Mouse (Mus musculus) forebrain, embryonic 13.5 days (tissue): ENCODE measurements around the gene Zfp759. TPM values are rescaled to one million over a fixed set of nuclear protein-coding genes. Genes with fewer than 3 reads are reported as not detected.
"Not testable (repeated sequence)": the region's sequence is repeated elsewhere in the genome, so short reads cannot be mapped to it uniquely, and the experiment has no call there.

Source experiments
- ATAC-seq: fragments of 200-750 bp; cut with Nextera tagmentation; 2 replicates; pipeline ENCODE4 v1.8.0; 2017
- H3K27ac ChIP-seq: fragments of 300-500 bp; sonication (generic); 2 replicates; pipeline ENCODE4 v1.5.1; 2015; ENCODE audit warnings: inconsistent platforms, mild to moderate bottlenecking, moderate library complexity
- H3K27me3 ChIP-seq: fragments of 300-500 bp; sonication (generic); 2 replicates; pipeline ENCODE4 v1.6.1; 2015; ENCODE audit warnings: mild to moderate bottlenecking, inconsistent platforms
- H3K36me3 ChIP-seq: fragments of 300-500 bp; sonication (generic); 2 replicates; pipeline ENCODE4 v1.6.1; 2015; ENCODE audit warnings: mild to moderate bottlenecking, inconsistent platforms; ENCODE audit not compliant: poor library complexity, severe bottlenecking
- H3K4me1 ChIP-seq: fragments of 300-500 bp; sonication (generic); 2 replicates; pipeline ENCODE4 v1.6.1; 2015; ENCODE audit warnings: inconsistent platforms
- H3K4me2 ChIP-seq: fragments of 300-500 bp; sonication (generic); 2 replicates; pipeline ENCODE4 v1.6.1; 2015; ENCODE audit warnings: inconsistent platforms, mild to moderate bottlenecking, moderate library complexity
- H3K4me3 ChIP-seq: fragments of 300-500 bp; sonication (generic); 2 replicates; pipeline ENCODE4 v1.5.1; 2015; ENCODE audit warnings: mild to moderate bottlenecking, inconsistent platforms
- H3K9ac ChIP-seq: fragments of 300-500 bp; sonication (generic); 2 replicates; pipeline ENCODE4 v1.6.1; 2015; ENCODE audit warnings: mild to moderate bottlenecking, inconsistent platforms
- H3K9me3 ChIP-seq: fragments of 300-500 bp; sonication (generic); replicated peaks from 2 replicates; pipeline ENCODE4 v1.6.1; 2016; ENCODE audit warnings: inconsistent platforms
- WGBS: fragments of 180-500 bp; shearing (Covaris S2); methylation state at CpG from one replicate; pipeline ENCODE4 v1.1.7; 2015; 5-methylcytosine and 5-hydroxymethylcytosine counted together
- polyA plus RNA-seq: library from polyadenylated mRNA; unstranded; fragments of >200 nt; fragmentation: Nextera tagmentation; extraction: Ambion mirVana; gene quantifications from 2 replicates; pipeline ENCODE4 v1.2.1, GENCODE M21; 2015

The Zfp759 gene
- polyA plus RNA-seq, 1 experiment from 2014 or later = 2.6 TPM

DNA sequence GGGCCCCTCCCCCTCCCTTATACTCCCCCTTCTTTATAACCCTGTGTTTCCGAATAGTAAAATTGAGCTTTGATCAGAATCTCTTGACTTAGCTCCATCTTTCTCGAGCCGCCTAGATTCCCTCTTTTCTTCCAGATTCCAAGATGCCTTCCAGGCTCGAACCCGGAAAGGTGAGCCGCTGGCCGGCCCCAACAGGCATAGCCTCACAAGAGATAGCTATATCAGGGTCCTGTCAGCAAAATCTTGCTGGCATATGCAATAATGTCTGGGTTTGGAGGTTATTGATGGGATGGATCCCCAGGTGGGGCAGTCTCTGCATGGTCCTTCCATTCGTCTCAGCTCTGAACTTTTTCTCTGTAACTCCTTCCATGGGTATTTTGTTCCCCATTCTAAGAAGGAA lies 5.3 kb upstream of the Zfp759 start, which contains the start of gene Rslcan18:
TSS of gene Rslcan18 (minus strand) at position 101 of the 400 bp plus-strand sequence.
- H3K27ac ChIP-seq = not testable (repeated sequence)

DNA sequence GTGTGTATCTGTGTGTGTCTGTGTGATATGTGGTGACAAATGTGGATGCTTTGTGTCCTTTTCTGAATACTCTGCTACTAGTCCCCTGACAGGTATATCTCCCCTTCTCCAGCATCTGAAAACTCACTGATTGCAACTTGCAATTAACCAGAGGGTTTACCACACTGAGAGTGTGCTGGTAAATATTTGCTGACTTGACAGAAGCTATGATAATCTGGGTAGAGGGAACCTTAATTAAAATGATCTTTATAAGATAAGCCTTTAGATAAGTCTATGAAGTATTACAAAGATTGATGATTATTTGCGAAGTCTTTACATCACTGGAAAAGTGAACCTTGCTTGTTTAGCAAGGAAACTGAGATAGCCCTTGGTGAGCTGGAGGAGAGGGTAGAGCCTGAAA lies 3.0 kb downstream of the Zfp759 start:
- no peak for ATAC-seq
- peaks cover 7% of the 10 kb centered on the region for H3K4me1 ChIP-seq
- H3K36me3 ChIP-seq = no peaks in the 10 kb centered on the region
- WGBS = 96% methylated on average over 1 of the region's 1 CpGs
- H3K27me3 ChIP-seq = no peaks in the 10 kb centered on the region
- H3K9ac ChIP-seq = no peak overlapping the region
- no peak overlapping the region for H3K4me3 ChIP-seq
- no peak overlapping the region for H3K4me2 ChIP-seq
- H3K9me3 ChIP-seq = no peaks in the 10 kb centered on the region
- no peak overlapping the region for H3K27ac ChIP-seq

More for the DNA sequence above, 5.3 kb upstream of the Zfp759 start, which contains the start of gene Rslcan18:
- 90% methylated on average over 8 of the region's 8 CpGs for WGBS
- not testable (repeated sequence) for H3K4me1 ChIP-seq, H3K4me2 ChIP-seq, H3K36me3 ChIP-seq, H3K9ac ChIP-seq, ATAC-seq, H3K9me3 ChIP-seq, H3K27me3 ChIP-seq, H3K4me3 ChIP-seq

DNA sequence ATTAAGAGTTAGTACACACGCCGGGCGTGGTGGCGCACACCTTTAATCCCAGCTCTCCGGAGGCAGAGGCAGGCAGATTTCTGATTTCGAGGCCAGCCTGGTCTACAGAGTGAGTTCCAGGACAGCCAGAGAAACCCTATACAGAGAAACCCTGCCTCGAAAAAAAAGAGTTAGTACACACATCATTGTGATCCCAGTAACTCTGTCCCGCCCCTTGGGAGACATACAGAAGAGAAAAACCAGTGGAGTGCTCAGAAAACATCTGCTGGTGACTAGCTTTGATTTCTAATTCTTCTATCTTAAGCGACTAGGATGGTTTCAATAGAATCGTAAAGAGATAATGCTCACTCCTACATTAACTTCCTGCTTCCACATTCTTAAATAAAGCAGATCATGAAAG lies 6.0 kb downstream of the Zfp759 start:
- H3K27ac ChIP-seq, H3K9me3 ChIP-seq: not testable (repeated sequence)
- H3K4me2 ChIP-seq = peak overlapping the region; percentile 75

DNA sequence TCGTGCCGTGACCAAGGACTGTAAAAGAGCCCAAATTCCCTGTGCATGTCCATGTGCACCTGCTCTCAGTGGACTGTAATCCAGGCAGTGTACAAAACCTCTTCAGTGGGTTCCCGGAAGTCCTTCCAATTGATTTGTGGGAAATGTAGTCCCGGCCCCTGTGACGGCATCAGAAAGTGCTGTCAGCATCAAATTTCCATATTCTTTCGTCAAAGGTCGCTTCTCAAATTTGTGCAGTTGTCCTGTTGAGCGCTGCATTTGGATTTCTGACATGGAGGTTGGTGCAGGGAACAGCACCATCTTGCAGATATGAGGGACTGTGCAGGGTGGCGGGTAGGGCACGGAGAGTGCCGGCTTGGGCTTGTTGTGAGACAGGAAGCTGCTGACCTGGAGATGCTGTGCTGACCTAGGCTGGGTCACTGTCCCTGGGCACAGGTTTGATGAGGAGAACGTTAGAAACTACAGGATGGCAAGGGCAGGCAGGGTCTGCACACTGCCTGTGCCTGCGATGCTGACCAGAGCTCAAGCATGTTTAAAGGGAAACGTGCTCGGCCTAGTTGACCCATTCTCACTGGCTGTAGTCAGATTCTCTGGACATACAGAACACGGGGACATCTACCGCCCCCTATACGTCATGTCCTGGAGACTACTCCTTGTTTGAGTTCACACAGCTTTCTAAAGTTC lies 6.7 kb downstream of the Zfp759 start:
- peak overlapping the region; percentile 81 for H3K9ac ChIP-seq
- under 1% methylated on average over 18 of the region's 18 CpGs for WGBS
- H3K4me3 ChIP-seq = peak overlapping the region; percentile 69
- peak overlapping the region; percentile 40; the same call in 1 of the 2 replicates for H3K27ac ChIP-seq
- no peaks in the 10 kb centered on the region for H3K36me3 ChIP-seq
- H3K9me3 ChIP-seq = no peaks in the 10 kb centered on the region
- peak; percentile 98 for ATAC-seq
- H3K4me1 ChIP-seq = peaks cover 7% of the 10 kb centered on the region
- peak overlapping the region; percentile 75 for H3K4me2 ChIP-seq
- no peaks in the 10 kb centered on the region for H3K27me3 ChIP-seq

More for the DNA sequence above, 6.0 kb downstream of the Zfp759 start:
- peak overlapping the region; percentile 69; the same call in 1 of the 2 replicates for H3K4me3 ChIP-seq
- H3K4me1 ChIP-seq, H3K36me3 ChIP-seq, H3K27me3 ChIP-seq, H3K9ac ChIP-seq: not testable (repeated sequence)
- peak; percentile 34 for ATAC-seq
- WGBS = 81% methylated on average over 10 of the region's 10 CpGs

DNA sequence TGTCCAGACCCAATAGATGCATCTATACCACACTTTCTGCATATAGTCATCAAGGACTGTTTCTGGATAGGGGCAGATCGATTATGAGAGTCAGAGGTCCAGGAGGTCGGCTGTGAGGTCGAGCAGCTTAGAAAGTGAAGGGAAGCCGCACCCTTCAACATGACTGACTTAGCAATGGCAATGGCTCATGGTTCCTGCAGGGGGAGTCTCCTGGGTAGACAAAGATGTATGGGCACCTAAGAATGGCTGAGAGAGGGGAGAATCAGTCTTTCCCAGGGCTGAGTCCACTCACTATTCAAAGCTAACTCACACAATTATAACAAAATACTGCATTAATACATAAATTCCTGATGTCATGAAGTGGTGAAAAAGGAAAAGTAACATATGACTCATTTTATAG lies 44.7 kb downstream of the Zfp759 start:
- H3K4me1 ChIP-seq, H3K4me2 ChIP-seq, H3K4me3 ChIP-seq, H3K27me3 ChIP-seq, H3K36me3 ChIP-seq, H3K9ac ChIP-seq, H3K27ac ChIP-seq, H3K9me3 ChIP-seq, ATAC-seq: not testable (repeated sequence)
- 70% methylated on average over 4 of the region's 4 CpGs for WGBS

DNA sequence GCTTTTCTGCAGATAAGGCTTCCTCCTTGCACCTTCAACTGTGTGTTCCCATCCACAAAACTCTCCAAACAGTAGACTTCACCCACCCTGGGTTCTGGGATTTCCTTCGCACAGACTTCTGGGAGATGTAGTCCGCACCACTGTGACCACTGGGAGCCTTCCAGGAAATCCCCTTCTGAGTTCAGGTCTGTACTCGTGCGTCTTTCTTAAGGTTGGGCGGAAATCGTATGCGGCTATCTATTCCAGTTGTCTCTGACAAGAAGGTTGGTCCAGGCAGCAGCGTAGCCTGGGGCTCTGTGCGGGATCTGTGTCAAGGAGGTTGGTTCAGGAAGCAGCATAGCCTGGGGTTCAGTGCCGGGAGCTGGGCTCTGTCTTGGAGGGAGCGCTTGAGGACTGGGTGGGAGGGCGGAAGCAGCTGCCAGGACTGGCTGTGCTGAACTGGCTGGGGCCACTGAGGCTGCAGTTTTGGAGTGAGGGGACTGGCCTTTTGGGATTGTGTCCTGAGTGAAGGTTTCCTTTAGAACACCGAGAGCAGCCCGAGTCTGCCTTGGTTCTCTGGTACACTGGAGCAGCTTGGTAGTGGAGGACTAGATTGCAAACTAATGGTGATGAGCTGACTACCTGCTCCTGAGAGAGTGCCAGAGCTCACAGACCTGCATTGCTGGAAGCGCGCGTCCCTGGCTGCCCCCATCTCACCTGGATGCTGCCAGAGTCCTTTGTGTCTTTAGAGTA lies 51.7 kb downstream of the Zfp759 start, which contains the start of gene Rsl1:
TSS of gene Rsl1 (plus strand) at position 192 of the 732 bp plus-strand sequence.
- 2% methylated on average over 17 of the region's 17 CpGs for WGBS
- H3K36me3 ChIP-seq, H3K4me1 ChIP-seq, H3K27me3 ChIP-seq, H3K27ac ChIP-seq, H3K9me3 ChIP-seq: not testable (repeated sequence)
- peak within 1 kb of the TSS; percentile 66 for H3K4me2 ChIP-seq
- peak within 1 kb of the TSS; percentile 73 for H3K9ac ChIP-seq
- ATAC-seq = peak; percentile 98
- peak within 1 kb of the TSS; percentile 68 for H3K4me3 ChIP-seq

DNA sequence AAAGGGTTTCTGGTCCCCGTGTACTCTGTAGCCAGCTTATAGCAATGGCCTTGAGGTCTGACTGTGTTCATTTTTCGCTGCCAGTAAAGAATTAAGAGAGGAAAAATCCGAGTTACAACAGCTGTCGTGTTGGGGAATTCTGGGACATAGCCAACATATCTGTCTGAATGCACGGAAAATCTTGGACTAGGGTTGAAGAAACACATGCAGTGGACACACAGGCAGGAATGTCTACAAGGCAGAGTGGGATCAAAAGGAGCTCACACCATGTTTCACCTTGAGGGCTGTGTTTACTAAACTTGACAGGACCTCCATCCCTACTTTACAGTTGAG lies 52.2 kb downstream of the Zfp759 start:
- Histone ChIP-seq H3K4me2 (peak overlapping the region; percentile 66), H3K27me3 (no peaks in the 10 kb centered on the region), H3K4me1 (peaks cover 3% of the 10 kb centered on the region; the same call in 1 of the 2 replicates), H3K9me3 (no peaks in the 10 kb centered on the region), H3K4me3 (peak overlapping the region; percentile 68), H3K27ac (no peak overlapping the region), H3K36me3 (no peaks in the 10 kb centered on the region), H3K9ac (peak overlapping the region; percentile 73; the same call in 1 of the 2 replicates)
- no peak for ATAC-seq
- WGBS = 29% methylated on average over 5 of the region's 5 CpGs

Other genes starting within 250 kb of the Zfp759 start
- gene Gm10767, start 216.7 kb upstream of the Zfp759 start, polyA plus RNA-seq = 1.5 and 2.2 TPM in 2 replicates
- 5.6 and 6.8 TPM in 2 replicates for gene Zfp712, start 60.5 kb upstream of the Zfp759 start, polyA plus RNA-seq
- 9.0 TPM in 2 replicates for gene Zfp708, start 23.7 kb upstream of the Zfp759 start, polyA plus RNA-seq
- 2.3 TPM in 2 replicates for gene Gm28557, start 13.1 kb upstream of the Zfp759 start, polyA plus RNA-seq
- 0.10 TPM in 1 of 2 replicates, not detected in the other for gene Rslcan18, start 5.4 kb upstream of the Zfp759 start, polyA plus RNA-seq
- gene Rsl1, start 51.5 kb downstream of the Zfp759 start, polyA plus RNA-seq = 5.0 and 6.4 TPM in 2 replicates
- 2.8 and 3.6 TPM in 2 replicates for gene Zfp455, start 72.8 kb downstream of the Zfp759 start, polyA plus RNA-seq
- 3.2 and 3.7 TPM in 2 replicates for gene Zfp458, start 156.8 kb downstream of the Zfp759 start, polyA plus RNA-seq
- gene Zfp457, start 184.8 kb downstream of the Zfp759 start, polyA plus RNA-seq = 0.87 and 1.00 TPM in 2 replicates
- gene Zfp595, start 210.9 kb downstream of the Zfp759 start, polyA plus RNA-seq = 1.5 and 1.6 TPM in 2 replicates
- gene Gm28044, start 238.9 kb downstream of the Zfp759 start, polyA plus RNA-seq = 0.88 TPM in 1 of 2 replicates, not detected in the other
- 0.55 and 0.70 TPM in 2 replicates for gene Zfp953, start 238.9 kb downstream of the Zfp759 start, polyA plus RNA-seq